Mouse (Mus musculus) CD8-positive naive resting alpha-beta T cell, adult 2 months (primary cell): ENCODE data around the gene Zdhhc13.

ENCODE experiments used
- DNase-seq, 2 experiments: peaks; one replicate each; pipeline ENCODE4 v3.0.0; 2022; ENCODE audit warnings: low read depth in 2 of 2, low spot score in 2 of 2

Gene Zdhhc13

GRCm38 (mm10) chr7:48788851-48789572 is at the start of gene Zdhhc13:
TSS of gene Zdhhc13 (plus strand) at chr7:48789003.
- DNase-seq, result peak; percentile 82 to 89

- DNase-seq, result peak; percentile 70 to 84
These were observed 39.3 kb upstream of the Zdhhc13 start for GRCm38 (mm10) chr7:48749298-48750163.

- DNase-seq, result no peak
These were observed 38.5 kb upstream of the Zdhhc13 start for GRCm38 (mm10) chr7:48750164-48750809.

GRCm38 (mm10) chr7:48751222-48751621 is 37.6 kb upstream of the Zdhhc13 start:
- DNase-seq, result no peak

- DNase-seq, result no peak
These were observed 34.3 kb upstream of the Zdhhc13 start for GRCm38 (mm10) chr7:48754415-48754974.

- no peak for DNase-seq
These were observed 33.0 kb upstream of the Zdhhc13 start for GRCm38 (mm10) chr7:48755825-48756224.

GRCm38 (mm10) chr7:48756306-48756931 is 32.4 kb upstream of the Zdhhc13 start:
- no peak for DNase-seq

GRCm38 (mm10) chr7:48758083-48758482 is 30.7 kb upstream of the Zdhhc13 start:
- DNase-seq, result no peak

GRCm38 (mm10) chr7:48760789-48761188 is 28.0 kb upstream of the Zdhhc13 start:
- DNase-seq, result no peak

GRCm38 (mm10) chr7:48762289-48762688 is 26.5 kb upstream of the Zdhhc13 start:
- DNase-seq, result no peak

- DNase-seq, result no peak
These were observed 26.1 kb upstream of the Zdhhc13 start for GRCm38 (mm10) chr7:48762721-48763120.

- no peak for DNase-seq
These were observed 22.8 kb upstream of the Zdhhc13 start for GRCm38 (mm10) chr7:48765959-48766358.

- no peak for DNase-seq
These were observed 19.1 kb upstream of the Zdhhc13 start for GRCm38 (mm10) chr7:48769721-48770120.

- no peak for DNase-seq
These were observed 16.6 kb upstream of the Zdhhc13 start for GRCm38 (mm10) chr7:48772060-48772734.

GRCm38 (mm10) chr7:48773333-48773732 is 15.5 kb upstream of the Zdhhc13 start:
- DNase-seq, result no peak

- no peak for DNase-seq
These were observed 14.2 kb upstream of the Zdhhc13 start for GRCm38 (mm10) chr7:48774633-48775032.

- no peak for DNase-seq
These were observed 13.4 kb upstream of the Zdhhc13 start for GRCm38 (mm10) chr7:48775436-48775835.

GRCm38 (mm10) chr7:48777721-48778504 is 10.9 kb upstream of the Zdhhc13 start:
- no peak for DNase-seq

GRCm38 (mm10) chr7:48779110-48779509 is 9.7 kb upstream of the Zdhhc13 start:
- DNase-seq, result no peak

GRCm38 (mm10) chr7:48782432-48782831 is 6.4 kb upstream of the Zdhhc13 start:
- no peak for DNase-seq
